Mouse (Mus musculus) thymus, postnatal 36 days (tissue): ENCODE results near the gene Sstr3.
A peak's percentile ranks its signal among the peaks of the same experiment; 100 is the strongest.

Experiments
- DNase-seq, 2 experiments: peaks; one replicate each; pipeline ENCODE4 v3.0.0; 2022; ENCODE audit warnings: mixed read lengths in 2 of 2

Sstr3 gene

GRCm38 (mm10) chr15:78530671-78531450 lies 13.6 kb downstream of the Sstr3 start, which contains the start of gene C1qtnf6:
C1qtnf6 (minus strand) TSS chr15:78531416.
- no peak for DNase-seq

- no peak for DNase-seq
Observed at GRCm38 (mm10) chr15:78530141-78530540, 14.3 kb downstream of the Sstr3 start.

DNA sequence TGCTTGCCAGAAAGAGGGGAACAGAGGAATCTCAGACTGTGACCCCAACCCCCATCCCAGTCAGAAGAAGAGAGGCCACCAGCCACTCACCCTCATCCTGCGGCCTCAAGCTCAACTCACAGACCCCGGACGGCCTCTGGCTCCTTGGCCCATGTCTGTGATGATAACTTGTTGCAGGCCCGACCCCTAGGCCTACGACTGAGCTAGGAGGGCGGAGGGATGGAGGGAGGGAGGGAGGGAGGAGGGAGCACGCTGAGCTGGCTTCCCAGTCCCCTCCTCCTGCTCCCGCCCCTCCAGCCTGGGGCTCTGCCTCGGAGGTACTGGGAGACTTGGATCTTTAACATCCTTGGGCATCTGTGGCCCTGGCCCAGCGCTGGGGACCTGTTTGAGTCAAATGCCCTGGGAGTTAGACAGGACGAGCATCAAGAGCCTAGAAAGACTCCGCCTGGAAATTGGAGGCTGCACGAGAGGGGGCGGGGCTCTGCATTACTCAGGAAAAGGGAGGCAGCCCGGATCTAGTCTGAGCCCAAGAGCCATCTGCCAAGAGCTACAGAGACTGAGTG lies 15.0 kb downstream of the Sstr3 start:
- no peak for DNase-seq

DNA sequence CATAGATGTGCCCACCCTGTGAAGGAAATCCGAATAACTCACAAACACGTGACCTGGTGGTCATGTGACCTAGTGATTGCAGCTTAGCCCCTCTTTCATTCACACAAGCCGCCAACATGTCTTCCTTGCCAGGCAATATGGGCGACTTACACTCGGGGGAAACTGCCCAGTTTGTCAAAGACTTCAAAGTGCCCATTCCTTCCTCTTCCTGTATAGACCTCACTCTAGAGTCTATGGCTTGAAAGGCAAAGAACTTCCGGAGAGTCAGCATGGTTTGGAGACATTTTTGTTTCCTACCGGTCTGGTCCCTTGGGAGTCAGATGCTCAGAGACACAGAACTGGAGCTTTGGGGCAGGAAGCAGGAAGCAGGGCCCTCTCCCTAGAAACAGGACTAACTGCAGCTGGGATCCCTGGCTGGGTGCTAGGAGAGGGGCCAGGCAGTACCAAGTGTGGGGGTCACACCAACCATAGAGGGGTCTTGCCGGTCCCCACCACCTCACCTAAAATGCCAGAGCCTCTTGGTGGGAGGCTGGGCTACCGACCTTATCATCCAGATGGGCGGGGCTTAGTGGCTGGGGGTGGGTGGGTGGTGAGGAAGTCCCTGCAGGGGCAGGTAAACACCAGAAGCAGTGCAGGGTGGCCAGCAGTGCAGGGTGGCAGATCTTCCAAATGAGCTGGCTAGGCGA lies 15.6 kb downstream of the Sstr3 start:
- DNase-seq, result no peak

GRCm38 (mm10) chr15:78527973-78528372 lies 16.5 kb downstream of the Sstr3 start:
- peak; percentile 45 to 57 for DNase-seq

DNA sequence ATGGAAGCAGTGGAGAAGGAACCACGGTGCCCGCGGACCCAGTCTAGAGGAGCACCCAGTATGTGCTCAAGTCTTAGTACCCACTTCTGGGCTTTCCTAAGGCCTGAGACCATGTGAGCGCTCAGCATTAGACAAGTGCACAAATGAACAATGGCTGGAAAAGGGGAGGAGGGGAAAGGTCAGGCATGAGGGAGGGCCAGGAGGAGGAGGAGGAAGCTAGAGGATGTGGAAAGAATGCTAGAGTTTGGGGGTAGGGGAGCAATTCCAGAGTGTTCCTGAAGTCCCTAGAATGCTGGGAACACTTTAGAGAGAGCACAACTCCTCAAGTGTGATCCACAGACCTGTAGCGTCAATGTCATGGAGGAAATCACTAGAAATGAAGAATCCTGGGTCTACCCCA lies 20.3 kb downstream of the Sstr3 start:
- no peak for DNase-seq

DNA sequence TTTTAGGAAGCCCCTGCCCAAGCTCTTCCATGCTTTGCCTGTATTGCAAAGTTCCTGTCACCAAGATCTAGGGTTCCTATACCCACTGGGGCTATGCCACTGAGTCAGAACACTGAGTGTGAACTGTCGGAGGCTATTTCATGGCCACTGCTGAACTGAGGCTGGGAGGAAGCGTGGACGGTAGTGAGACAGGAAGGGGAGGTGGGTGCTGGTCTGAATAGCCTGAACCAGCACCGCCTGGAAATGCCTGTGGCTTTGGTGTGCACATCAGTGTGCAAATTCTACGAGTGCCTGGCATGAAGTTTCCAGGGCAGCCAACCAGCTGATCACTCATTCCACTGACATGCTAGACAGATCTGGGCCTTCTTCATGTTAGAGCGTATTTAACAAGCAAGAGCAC lies 22.6 kb downstream of the Sstr3 start:
- DNase-seq, result no peak

GRCm38 (mm10) chr15:78521331-78521730 lies 23.2 kb downstream of the Sstr3 start:
- no peak for DNase-seq

DNA sequence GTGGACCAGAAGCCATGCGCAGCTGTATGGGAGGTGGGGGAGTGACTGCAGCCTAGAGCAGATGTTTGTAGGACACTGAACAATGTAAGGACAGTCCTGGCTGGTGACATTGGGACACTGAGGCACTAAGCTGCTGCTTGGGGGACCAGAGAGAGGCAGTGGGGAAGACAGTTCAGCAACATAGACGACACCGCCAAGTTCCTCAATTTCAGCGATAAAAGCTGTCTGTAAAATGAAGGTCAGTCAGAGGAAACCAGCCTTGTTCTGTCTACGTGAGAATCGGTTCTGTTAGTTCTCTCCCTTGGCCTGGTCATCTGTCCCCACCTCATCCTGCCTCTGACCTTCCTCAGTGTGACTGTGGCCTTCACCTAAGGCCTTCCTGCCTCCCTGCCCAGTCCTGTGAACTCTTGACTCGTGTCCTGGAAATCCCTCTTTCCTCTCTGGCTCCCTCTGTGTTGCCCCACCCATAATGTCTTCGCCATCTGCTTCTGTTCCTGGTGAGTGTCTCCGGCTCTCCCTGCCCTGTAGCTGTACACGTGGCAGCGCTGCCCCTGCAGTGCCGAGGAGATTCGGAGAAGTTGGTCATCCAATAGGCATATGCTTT lies 24.3 kb downstream of the Sstr3 start:
- DNase-seq, result no peak

DNA sequence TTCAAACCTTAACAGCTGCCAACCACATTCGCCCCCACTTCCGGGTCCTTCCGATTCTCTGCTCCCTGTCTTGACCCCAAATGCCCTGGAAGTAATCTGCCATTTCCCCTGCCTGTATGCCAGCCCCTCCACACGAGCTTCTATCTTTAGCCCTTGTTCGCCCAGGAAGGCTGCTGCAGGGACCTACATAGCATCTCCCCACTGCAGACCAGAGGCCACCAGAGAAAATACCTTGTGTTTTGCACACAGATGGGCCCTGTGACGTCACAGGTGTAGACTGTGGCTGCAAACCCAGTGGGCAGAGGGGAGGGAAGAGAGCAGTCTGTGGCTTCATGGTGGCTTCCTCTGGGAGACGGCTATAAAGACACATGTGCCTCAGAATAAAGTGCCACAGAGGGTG lies 26.3 kb downstream of the Sstr3 start:
- DNase-seq, result peak; percentile 49 to 64

GRCm38 (mm10) chr15:78515759-78516158 lies 28.7 kb downstream of the Sstr3 start:
- no peak for DNase-seq

DNA sequence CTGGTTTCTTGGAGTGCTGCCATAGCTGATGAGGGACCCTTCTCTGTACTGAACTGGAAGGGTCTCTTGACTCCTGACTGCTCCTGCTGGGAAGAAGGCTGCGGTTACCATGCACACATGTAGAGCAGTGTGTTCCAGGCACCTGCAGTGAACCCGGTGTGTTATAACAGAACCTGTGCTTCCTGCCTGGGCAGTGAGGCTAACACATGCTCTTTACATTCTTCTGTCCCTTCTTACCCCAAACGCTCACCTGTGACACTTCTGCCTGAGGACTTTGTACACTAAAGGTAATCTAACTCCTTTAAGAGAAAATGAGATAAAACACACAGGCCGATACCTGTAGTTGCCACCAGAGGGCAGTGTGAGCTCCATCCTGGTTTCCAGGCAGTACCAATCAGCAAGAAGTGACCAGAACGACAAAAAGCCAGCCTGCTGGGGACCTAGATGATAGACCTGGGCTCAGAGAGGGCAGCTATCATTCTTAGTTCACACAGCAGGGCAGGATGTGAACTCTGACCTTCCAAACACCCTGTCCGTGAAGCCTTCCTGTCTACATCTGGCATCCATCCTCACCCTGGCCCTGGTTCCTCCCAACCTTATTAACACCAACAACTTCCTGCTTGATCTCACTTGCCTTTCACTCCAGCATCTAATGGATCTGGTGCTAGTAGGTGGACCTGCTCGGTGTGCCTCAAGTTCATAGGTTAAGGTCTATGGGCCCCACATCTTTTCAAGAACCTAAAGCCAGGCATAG lies 29.9 kb downstream of the Sstr3 start:
- DNase-seq, result peak; percentile 66 to 76

DNA sequence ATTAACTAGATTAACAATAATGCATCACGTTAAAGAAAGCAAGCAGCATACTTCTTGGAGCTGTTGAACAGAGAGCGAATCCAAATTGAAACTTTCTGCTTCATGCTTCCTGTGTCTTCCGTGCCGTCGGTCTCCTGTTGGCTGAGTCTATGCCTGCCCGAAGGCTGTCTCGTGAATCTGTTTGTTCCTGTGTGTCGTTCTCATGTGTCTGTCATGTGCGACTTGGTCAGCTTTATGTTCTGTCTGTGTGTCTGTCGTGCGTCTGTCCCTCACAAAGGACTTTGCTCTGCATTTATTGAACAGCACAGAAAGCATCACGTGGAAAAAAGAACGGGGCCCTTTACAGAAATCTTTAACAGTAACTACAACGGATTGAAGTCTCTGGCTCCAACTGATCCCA lies 31.5 kb downstream of the Sstr3 start:
- no peak for DNase-seq

DNA sequence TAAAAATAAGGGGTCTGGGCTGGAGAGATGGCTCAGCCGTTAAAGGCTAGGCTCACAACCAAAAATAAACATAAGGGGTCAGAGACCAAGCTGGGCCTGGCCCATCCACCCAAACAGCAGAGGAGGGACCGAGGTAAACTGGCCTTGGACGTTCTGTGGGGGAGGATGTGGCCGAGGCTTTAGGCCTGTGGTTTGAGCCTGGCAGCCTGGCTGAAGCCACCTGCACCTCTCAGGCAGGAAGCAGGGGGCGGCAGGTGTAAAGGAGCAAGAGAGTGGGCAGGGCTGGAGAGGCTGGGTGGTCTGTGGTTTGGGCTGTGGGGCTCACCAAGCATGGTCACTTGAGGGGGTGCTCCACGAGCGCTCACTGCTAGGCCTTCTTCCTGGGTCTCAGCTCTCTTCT lies 32.5 kb downstream of the Sstr3 start:
- no peak for DNase-seq

GRCm38 (mm10) chr15:78510736-78511135 lies 33.7 kb downstream of the Sstr3 start:
- DNase-seq, result no peak

DNA sequence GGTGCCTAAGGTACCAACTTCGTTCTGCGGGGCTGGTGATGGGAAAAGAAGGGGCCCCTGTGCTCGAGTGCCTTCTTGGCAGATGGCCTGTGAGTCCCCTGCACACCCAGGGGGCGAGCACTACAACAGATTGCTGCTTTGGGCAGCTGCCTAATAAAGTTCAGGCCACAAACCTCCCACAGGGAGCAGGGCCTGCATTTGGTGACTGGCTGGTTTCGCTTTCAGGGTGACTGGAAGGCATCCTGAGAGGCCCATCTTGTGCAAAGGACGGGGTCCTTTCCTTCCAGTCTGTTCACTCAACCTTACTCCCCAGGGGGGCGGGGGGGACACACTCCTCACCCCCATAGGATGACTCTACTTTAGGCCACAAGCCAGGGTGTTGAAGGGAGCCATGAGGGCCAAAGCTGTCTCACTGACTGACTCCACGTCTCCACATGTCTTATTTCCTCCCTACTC lies 34.3 kb downstream of the Sstr3 start:
- no peak for DNase-seq

- DNase-seq, result no peak
Observed at GRCm38 (mm10) chr15:78509297-78509899, 35.1 kb downstream of the Sstr3 start.

DNA sequence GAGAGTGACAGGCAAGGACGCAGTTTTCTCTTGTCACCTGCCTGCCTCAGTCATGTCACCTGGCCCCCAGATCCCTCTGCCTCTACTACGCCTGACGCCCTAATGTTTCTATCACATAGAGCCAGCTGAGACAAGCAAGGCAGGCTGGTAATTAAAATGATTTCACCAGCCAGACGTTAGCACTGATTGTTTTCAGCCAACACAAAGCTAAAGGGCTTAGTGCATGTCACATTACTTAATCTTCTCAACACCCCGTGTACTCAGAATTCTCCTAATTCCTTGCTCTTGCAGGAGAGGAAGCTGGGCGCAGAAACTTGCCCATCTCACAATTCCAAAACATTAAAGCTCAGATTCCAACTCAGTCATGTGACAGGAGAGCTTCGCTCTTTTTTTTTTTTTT lies 36.0 kb downstream of the Sstr3 start:
- DNase-seq, result no peak

DNA sequence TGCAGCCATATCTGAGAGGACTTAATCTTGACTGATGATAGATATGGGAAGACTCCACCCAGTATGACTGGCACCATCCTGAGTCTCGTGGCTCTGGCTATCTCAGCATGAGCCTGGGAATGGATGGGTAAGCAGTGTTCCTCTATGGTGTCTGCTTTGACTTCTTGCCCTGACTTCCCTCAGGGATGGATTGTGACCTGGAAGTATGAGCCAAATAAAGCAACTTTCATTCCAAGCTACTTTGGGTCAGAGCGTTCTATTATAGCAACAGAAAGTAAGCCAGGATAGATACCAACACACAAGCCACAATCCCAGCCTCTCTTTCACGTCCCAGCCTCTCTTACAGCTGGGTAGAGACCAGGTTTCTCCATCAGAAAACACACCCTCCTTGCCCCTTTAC lies 38.9 kb downstream of the Sstr3 start:
- no peak for DNase-seq

- DNase-seq, result no peak
Observed at GRCm38 (mm10) chr15:78504816-78505215, 39.7 kb downstream of the Sstr3 start.

DNA sequence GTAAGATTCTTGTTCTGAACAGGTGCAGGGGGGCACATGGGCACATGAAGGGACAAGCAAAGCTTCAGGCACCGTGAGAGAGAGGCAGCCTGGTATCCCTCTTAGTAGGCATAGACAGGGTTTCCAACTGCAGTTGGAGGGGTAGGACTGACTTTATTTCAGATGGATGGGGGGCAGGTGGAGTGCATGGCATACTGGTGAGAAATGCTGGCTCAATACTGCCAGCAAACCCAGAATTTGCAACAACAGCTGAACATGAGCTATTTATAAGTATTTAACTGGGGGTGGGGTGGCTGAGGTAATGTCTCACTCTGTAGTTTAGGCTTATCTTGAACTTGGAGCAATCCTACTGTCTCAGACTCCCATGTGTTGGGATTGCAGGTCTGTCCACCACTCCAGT lies 40.5 kb downstream of the Sstr3 start:
- DNase-seq, result no peak

DNA sequence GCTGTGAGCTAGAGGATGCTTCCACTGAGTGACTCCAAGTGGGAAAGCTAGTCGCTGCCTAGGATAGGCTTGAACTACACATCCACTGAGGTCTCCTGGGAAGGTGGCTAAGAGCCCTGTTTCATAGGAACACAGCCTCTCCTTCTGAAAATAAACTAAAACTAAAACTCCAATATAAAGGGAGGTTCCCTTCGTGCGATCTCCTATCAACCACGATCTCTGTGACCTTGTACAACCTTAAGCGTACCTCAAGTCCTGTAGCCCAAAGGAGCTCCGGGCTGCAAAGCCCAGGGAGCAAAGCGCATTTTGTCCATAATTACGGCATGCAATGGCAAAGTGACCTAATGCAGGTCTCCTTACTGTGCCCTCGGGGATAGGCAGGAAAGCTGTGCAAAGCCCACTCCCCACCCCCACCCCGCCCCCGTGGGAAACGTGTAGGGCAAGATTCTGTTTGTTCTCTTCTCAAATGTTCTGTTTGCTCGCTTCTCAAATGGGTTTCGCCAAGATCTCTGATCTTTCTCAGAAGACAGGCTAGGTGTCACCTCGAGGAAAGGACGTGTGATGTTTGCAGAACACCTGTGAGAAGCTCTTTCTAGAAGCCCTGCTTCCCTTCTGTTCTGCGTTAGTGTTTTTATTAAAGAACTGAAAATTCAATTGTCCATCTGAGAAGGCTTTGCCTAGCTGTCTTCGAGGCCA lies 41.9 kb downstream of the Sstr3 start:
- no peak for DNase-seq
